Mouse (Mus musculus) WW6 (cell line): Measurements from ENCODE around the gene Csde1.

ENCODE experiments used
- DNase-seq: peaks from one replicate; pipeline ENCODE4 v3.0.0-alpha.2; 2013; ENCODE audit warnings: low read depth, low spot score

Gene Csde1

GRCm38 (mm10) chr3:103020249-103020942, at the start of gene Csde1:
Gene Csde1 (plus strand): TSS chr3:103020426.
- peak; percentile 93 for DNase-seq

DNA sequence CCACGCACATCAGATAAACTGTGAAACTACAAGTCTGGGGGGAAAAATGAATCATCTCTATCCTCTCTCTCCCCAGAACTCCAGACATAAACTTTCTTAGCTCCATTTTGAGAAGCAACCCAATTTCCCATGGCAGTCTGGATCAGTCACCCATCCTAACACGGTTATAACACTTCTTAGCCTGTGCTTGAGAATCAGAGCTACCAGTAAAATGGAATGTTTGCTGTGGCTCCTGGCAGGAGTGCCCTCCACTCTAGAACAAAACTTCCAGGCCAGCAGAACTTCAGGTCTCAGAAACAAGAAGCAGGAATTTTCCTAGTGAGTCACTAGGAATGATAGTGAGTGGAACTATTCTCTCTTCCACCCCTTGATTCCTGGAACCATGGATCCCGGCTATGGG, 49.7 kb upstream of the Csde1 start:
- no peak for DNase-seq

- no peak for DNase-seq
These were observed 43.3 kb upstream of the Csde1 start for GRCm38 (mm10) chr3:102976906-102977305.

- no peak for DNase-seq
These were observed 40.5 kb upstream of the Csde1 start for GRCm38 (mm10) chr3:102979550-102980348.

DNA sequence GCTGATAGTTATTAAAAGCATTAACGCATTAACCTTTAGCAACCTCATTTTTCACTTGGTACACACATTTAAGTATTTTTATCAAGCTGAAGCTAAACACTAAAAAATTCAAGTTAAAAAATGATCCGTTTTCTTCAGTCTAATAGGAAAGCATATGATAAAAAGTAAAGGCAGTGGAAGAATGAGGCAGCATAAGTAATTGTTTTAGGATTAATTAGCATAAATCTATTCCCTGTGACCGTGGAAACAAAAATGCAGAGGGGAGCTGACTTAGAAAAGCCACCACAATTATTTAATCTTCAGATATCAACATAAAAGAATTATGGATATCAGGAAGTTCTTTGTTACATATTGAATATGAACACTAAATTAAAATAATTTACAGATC, 39.9 kb upstream of the Csde1 start:
- DNase-seq = no peak

DNA sequence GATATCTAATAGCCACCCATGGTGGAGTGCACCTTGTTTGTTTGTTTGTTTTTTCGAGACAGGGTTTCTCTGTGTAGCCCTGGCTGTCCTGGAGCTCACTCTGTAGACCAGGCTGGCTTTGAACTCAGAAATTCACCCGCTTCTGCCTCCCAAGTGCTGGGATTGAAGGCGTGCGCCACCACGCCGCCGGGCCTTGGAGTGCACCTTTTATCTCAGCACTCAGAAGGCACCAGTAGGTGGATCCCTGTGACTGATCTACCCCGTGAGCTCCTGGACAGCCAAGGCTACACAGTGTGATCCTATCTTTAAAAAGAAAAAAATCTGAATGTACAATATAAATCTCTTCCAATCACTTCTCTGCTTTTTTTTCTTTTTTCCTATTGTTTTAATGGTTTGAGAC, 29.2 kb upstream of the Csde1 start:
- no peak for DNase-seq

- DNase-seq = no peak
These were observed 27.3 kb upstream of the Csde1 start for GRCm38 (mm10) chr3:102992936-102993335.

DNA sequence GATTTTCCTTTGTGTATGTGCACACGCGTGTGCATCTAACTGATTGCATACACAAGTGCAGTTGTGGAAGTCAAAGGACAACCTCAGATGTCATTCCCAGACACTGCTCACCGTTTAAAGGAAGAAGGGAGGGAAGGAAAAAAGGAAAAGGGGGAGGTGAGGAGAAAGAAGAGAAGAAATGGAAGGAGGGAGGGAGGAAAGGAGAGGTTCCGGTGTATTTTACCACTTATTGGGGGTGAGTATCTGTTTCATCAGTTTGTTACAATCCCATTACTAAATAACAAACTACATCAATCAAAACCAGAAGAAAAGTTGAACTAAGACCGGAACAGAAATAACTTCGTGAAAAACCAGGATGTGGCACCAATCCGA, 25.0 kb upstream of the Csde1 start:
- DNase-seq = no peak

DNA sequence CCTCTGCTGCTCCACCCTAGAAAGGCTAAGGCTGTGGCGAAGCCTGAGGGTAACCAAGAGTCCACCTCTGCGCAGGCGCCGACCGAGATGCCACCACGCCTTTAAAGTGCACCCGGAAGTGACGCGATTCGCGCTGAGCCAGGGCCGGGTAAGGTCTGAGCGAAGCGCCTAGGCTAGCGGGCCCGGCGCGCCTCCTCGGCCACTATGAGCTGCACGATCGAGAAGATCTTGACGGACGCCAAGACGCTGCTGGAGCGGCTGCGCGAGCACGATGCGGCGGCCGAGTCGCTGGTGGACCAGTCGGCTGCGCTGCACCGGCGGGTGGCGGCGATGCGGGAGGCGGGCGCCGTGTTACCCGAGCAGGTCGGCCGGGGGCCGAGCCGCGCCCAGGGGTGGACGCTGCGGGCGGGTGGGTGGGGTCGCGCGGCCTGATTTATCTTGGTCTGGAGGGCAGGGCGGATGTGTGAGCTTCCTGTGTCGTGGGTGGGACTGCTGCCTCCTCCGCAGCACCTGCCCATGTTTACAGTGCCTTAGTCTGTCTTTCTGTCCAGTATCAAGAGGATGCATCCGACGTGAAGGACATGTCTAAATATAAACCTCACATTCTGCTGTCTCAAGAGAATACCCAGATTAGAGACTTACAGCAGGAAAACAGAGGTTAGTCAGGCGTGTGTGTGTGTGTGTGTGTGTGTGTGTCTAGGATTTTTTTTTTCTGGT, 24.5 kb upstream of the Csde1 start, which contains the start of gene Sike1:
Gene Sike1 (plus strand): TSS at position 104 of the 717 bp plus-strand sequence.
- DNase-seq = peak; percentile 84

DNA sequence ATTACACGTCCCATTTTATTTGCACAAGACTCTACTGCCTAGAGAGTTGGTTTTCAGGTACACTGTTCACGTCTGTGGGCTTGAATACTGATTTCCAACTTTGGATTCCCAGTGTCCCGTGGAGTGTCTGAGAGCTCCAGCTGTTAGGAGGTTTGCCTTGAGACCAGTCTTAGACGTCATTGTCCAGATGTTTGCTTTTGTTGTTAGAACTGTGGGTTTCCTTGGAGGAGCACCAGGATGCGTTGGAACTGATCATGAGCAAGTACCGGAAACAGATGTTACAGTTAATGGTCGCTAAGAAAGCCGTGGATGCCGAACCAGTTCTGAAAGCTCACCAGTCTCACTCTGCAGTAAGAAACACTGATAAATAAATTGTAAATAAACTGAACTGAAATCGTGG, 23.2 kb upstream of the Csde1 start:
- DNase-seq = no peak

- no peak for DNase-seq
These were observed 22.6 kb upstream of the Csde1 start for GRCm38 (mm10) chr3:102997591-102997990.

DNA sequence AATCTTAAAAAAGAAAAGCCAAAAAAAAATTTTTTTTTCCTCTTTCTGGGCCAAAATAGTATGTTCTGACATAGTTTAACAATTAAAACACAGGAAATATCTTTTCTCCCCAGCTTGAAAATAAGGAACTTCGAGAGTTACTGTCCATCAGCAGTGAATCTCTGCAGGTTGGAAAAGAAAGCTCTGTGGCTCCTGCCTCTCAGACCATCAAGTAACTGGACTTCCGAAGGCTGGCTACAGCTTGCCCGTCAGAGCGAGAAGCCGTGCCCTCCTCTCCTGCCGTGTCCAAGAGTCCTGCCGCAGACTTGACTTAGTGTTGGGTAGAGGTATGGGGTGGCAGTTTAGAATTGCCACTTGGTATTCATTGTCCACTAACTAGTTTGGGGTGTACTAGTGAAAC, 18.6 kb upstream of the Csde1 start:
- DNase-seq = no peak

GRCm38 (mm10) chr3:103017350-103017749, 2.9 kb upstream of the Csde1 start:
- DNase-seq = no peak

DNA sequence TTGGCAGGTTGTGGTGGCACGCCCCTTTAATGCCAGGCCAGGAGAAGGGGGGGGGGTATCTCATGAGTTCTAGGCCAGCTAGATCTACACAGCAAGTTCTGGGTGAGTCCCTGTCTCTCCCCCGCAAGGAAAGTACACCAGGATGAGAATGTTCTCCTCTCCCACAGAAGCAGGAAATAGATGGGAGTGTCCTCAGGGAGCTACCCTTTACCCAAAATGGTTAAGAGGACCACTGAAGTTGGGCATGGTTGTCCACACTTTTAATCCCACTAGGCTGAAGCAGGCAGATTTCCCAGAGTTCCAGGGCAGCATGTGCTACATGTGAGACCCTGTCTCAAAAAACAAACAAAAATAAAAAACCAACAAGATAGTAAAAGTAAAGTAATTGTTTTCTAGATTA, 764 bp upstream of the Csde1 start:
- no peak for DNase-seq

DNA sequence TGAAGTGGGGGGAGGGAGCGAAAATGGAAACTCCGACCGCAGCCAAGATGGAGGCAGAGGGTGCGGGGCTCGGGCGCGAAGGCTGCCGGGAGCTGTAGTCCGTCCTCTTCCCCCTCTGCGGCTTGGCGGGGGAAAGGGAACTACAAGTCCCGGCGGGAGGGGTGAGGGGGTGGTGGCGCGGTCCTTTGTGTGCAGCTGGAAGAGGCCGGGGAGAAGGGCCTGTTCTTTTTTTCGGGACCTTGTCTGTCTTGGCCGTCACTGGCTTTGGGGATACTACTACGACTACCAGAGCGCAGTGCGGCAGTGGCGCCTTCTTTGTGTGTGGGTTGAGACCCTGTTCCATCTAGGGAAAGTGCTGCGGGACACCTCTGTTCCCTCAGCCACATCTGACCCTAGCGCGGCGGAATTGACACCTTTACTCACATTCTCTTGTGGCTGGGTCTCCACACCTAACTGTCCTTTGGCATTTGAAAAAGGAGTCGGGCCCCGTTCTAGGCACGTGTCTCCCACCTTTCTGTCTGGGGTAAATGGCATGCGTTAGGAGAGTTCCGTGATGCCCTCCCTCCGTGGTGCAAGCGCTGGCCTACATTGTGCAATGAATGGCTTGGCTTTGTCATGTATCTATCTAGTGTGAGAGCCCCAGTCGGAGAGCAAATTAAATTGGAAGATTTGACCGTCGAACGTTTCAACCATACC, 865 bp downstream of the Csde1 start:
- DNase-seq = peak; percentile 75

DNA sequence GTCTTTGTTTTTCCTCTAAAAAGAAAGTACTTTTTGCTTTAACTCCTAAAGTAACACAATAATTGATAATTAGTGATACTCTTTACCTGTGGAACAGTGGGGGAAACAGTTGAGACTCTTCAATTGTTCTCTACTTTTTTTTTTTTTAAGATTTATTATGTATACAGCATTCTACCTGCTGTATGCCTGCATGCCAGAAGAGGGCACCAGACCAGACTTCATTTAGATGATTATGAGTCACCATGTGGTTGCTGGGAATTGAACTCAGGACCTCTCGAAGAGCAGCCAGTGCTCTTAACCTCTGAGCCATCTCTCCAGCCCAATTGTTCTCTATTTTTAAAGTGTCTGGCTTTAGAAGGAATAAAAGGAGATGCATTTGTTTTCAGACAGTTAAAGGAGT, 5.9 kb downstream of the Csde1 start:
- DNase-seq = no peak

DNA sequence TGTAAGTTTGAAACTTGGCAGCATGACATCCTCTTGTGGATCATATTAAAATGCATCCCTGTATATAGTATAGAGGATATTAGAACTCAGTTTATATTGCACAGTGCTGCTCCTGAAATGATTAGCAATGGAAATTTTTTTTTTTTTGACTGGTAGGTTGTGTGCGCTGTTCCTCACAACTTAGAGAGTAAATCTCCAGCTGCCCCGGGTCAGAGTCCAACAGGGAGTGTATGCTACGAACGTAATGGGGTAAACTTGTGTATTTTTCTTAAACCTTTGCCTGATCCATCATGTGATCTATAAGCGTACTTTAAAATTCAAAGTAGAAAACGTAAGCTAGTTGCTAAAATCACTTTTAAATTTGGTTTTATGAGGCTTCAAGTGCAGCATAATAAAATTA, 20.1 kb downstream of the Csde1 start:
- DNase-seq = no peak

- no peak for DNase-seq
These were observed 20.7 kb downstream of the Csde1 start for GRCm38 (mm10) chr3:103040861-103041379.

DNA sequence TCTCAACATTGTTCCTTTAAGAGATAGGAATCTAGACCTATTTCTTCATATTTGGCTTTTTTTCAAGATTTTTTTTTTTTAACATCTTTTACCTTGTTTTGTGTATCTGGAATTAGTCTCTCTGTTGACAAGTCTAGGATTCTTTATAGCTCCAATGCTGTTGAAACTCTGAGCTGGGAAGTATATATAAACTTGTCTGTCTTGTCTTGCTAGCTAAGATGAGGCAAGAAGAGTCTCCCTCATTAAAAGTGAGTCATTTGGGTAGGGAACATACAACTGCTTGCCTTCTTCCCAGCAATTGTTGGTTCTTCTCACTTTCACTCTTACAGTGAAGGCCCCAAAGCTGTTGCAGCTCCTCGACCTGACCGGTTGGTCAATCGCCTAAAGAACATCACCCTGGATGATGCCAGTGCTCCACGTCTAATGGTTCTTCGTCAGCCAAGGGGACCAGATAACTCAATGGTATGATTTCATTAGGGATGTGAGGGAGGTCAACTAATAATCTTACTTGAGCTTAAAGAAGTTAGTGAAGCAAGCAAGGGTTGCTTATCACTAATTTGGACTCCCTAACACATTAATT, 35.9 kb downstream of the Csde1 start:
- DNase-seq = no peak

- DNase-seq = peak; percentile 14
These were observed 37.5 kb downstream of the Csde1 start for GRCm38 (mm10) chr3:103057752-103058151.
